23 mouse cellular contexts compared by ENCODE assay signal in genomic region chr15:101216036-101216435, GRCm38 (mm10). TPM values are rescaled to one million over a fixed set of nuclear protein-coding genes. Genes with fewer than 3 reads are reported as not detected.
DNase-seq lines count a peak whose midpoint lies in the region; TF ChIP-seq lines count a peak whose summit lies in the region.
"Had no signal": no experiment of that assay in that cellular context is flagged by ENCODE, and none has a peak within 500 bp of the region (broad histone marks: within the 10 kb centered on the region; RNA-seq: fewer than 3 reads in every experiment).

No protein-coding gene starts in this region.

- peak overlapping the region; percentile 60 for H3K27ac ChIP-seq in testis, adult 2 months (ENCODE audit: control insufficient read depth, insufficient read depth, low read depth, low read length)
- H3K27ac ChIP-seq: forebrain, embryonic 10.5 days; forebrain, embryonic 13.5 days; heart, embryonic 15.5 days; hindbrain, embryonic 10.5 days; hindbrain, embryonic 13.5 days had no signal

- TF ChIP-seq CTCF in testis, adult 2 months (IDR thresholded peaks at IDR 0.05; ENCODE audit: control insufficient read depth, insufficient read depth, insufficient replicate concordance, low read depth, low read length) = no peak

- 0 out of 2 replicates have a peak, but pooled peaks cover 3% of the 10 kb centered on the region for H3K36me3 ChIP-seq in testis, adult 2 months (ENCODE audit: control insufficient read depth, insufficient read depth, low read length)

- peaks cover 2% of the 10 kb centered on the region for H3K4me1 ChIP-seq in testis, adult 2 months (ENCODE audit: control insufficient read depth, insufficient read depth, low read length)

- DNase-seq in kidney, adult 9 months = peak; percentile 58
- no peak for DNase-seq in kidney, postnatal 4 days
- peak; percentile 48 for DNase-seq in kidney, postnatal 14 days
- no peak for DNase-seq in kidney, adult 11 months
- no peak for DNase-seq in testis, postnatal 10 days (ENCODE audit: low spot score)
- DNase-seq in testis, postnatal 14 days (ENCODE audit: low spot score) = peak; percentile 56
- DNase-seq in left cerebral cortex, postnatal 4 days = no peak
- DNase-seq: adrenal gland, postnatal 10 days; adrenal gland, postnatal 36 days; cerebellum, adult 18-20 months; cerebellum, adult 9-10 months; cerebellum, postnatal 14 days; gastrocnemius, postnatal 14 days; heart, adult 18-20 months; heart, postnatal 10 days; heart, postnatal 36 days had no signal

- no peak; the same call in 1 of the 2 replicates for TF ChIP-seq POLR2A in testis, adult 2 months (IDR thresholded peaks at IDR 0.05; ENCODE audit: control insufficient read depth, low read depth, low read length)

- no peaks in the 10 kb centered on the region for H3K27me3 ChIP-seq in testis, adult 2 months (ENCODE audit: control insufficient read depth, insufficient read depth, low read length)
- H3K27me3 ChIP-seq: forebrain, embryonic 13.5 days; heart, embryonic 12.5 days; heart, embryonic 15.5 days; hindbrain, embryonic 13.5 days had no signal

- intact Hi-C loops in left cerebral cortex, postnatal 4 days (cut with DNase I) = no loop called here

- no peak overlapping the region for H3K4me3 ChIP-seq in testis, adult 2 months (ENCODE audit: control insufficient read depth, low read depth, low read length)
- H3K4me3 ChIP-seq: forebrain, embryonic 10.5 days; forebrain, embryonic 13.5 days; heart, embryonic 12.5 days; heart, embryonic 15.5 days; hindbrain, embryonic 10.5 days; hindbrain, embryonic 13.5 days had no signal

RNA-seq across cellular contexts. Expression of gene Grasp, which starts 8.0 kb away (rescaled TPM):
- 1.8 and 1.9 TPM in 2 replicates for polyA plus RNA-seq in testis, adult 2 months (2012; rRNA removed)
- 10 to 100 TPM; 12.3 to 13.5 TPM for total RNA-seq in left cerebral cortex, postnatal 4 days (2021)

RNA-seq across cellular contexts. Expression of gene Nr4a1, which starts 38.0 kb away (rescaled TPM):
- polyA plus RNA-seq in testis, adult 2 months (2012; rRNA removed) = 51.4 TPM in 2 replicates
- 10 to 100 TPM; 20.1 to 22.6 TPM for total RNA-seq in left cerebral cortex, postnatal 4 days (2021)

RNA-seq across cellular contexts. Expression of gene Acvr1b, which starts 42.2 kb away (rescaled TPM):
- 15.2 and 16.7 TPM in 2 replicates for polyA plus RNA-seq in testis, adult 2 months (2012; rRNA removed)
- total RNA-seq in left cerebral cortex, postnatal 4 days (2021) = 10 to 100 TPM; 96.1 to 98.6 TPM

Comparison
In these comparisons a context has a peak if more than half of its experiments do, and no peak if none do; other contexts are left out.
1. DNase-seq: peak in kidney, adult 9 months (single experiment), kidney, postnatal 14 days (single experiment) and testis, postnatal 14 days (single experiment); none in kidney, postnatal 4 days (0 of 2), kidney, adult 11 months (single experiment), testis, postnatal 10 days (single experiment) and left cerebral cortex, postnatal 4 days (single experiment).